Mouse (Mus musculus): ENCODE data around the gene Kif14. TPM values are rescaled to one million over a fixed set of nuclear protein-coding genes. Genes with fewer than 3 reads are reported as not detected.
A peak's percentile ranks its signal among the peaks of the same experiment; 100 is the strongest.

The Kif14 gene
- polyA plus RNA-seq, 2 experiments: 5.1 to 6.2 TPM

- H3K9ac ChIP-seq (ENCODE audit: low read depth, low read length, severe bottlenecking): no peak overlapping the region
- 28% methylated on average over 9 of the region's 9 CpGs for WGBS
- no peak overlapping the region; the same call in 1 of the 2 replicates for H3K4me2 ChIP-seq (replicated peaks; ENCODE audit: low read depth, low read length, severe bottlenecking)
- no peaks in the 10 kb centered on the region for H3K27me3 ChIP-seq (ENCODE audit: control insufficient read depth, insufficient read depth, low read length)
- H3K27ac ChIP-seq (replicated peaks; ENCODE audit: low read depth, low read length): no peak overlapping the region
- no peaks in the 10 kb centered on the region for H3K9me3 ChIP-seq (ENCODE audit: control insufficient read depth, low read length)
- H3K36me3 ChIP-seq (ENCODE audit: control insufficient read depth, insufficient read depth, low read length): no peaks in the 10 kb centered on the region
- peak; percentile 81 for DNase-seq (ENCODE audit: low spot score)
- no peak overlapping the region for H3K4me3 ChIP-seq (replicated peaks; ENCODE audit: low read length)
- peak; percentile 77 for ATAC-seq (ENCODE audit: low FRiP score, low read depth)
- no peak for TF ChIP-seq POLR2A (IDR thresholded peaks at IDR 0.05; ENCODE audit: borderline replicate concordance, extremely low read depth, insufficient read depth, insufficient read length)
- 0 out of 2 replicates have a peak, but pooled peaks cover 6% of the 10 kb centered on the region for H3K4me1 ChIP-seq (ENCODE audit: control insufficient read depth, insufficient read depth, low read length)
Observed at GRCm38 (mm10) chr1:136540407-136540895, 74.3 kb downstream of the Kif14 start.

GRCm38 (mm10) chr1:136541618-136542376, 75.7 kb downstream of the Kif14 start:
- ATAC-seq (ENCODE audit: low FRiP score, low read depth): no peak
- Histone ChIP-seq H3K4me2 (replicated peaks; ENCODE audit: low read depth, low read length, severe bottlenecking) (no peak overlapping the region), H3K27ac (replicated peaks; ENCODE audit: low read depth, low read length) (no peak overlapping the region), H3K4me1 (ENCODE audit: control insufficient read depth, insufficient read depth, low read length) (0 out of 2 replicates have a peak, but pooled peaks cover 6% of the 10 kb centered on the region), H3K4me3 (replicated peaks; ENCODE audit: low read length) (no peak overlapping the region), H3K27me3 (ENCODE audit: control insufficient read depth, insufficient read depth, low read length) (no peaks in the 10 kb centered on the region), H3K9ac (ENCODE audit: low read depth, low read length, severe bottlenecking) (no peak overlapping the region), H3K9me3 (ENCODE audit: control insufficient read depth, low read length) (no peaks in the 10 kb centered on the region), H3K36me3 (ENCODE audit: control insufficient read depth, insufficient read depth, low read length) (no peaks in the 10 kb centered on the region)
- WGBS: 58% methylated on average over 12 of the region's 12 CpGs
- no peak for TF ChIP-seq POLR2A (IDR thresholded peaks at IDR 0.05; ENCODE audit: borderline replicate concordance, extremely low read depth, insufficient read depth, insufficient read length)
- DNase-seq (ENCODE audit: low spot score): no peak

GRCm38 (mm10) chr1:136543920-136544319, 77.8 kb downstream of the Kif14 start:
- no peaks in the 10 kb centered on the region for H3K27me3 ChIP-seq (ENCODE audit: control insufficient read depth, insufficient read depth, low read length)
- no peak for ATAC-seq (ENCODE audit: low FRiP score, low read depth)
- no peak for TF ChIP-seq POLR2A (IDR thresholded peaks at IDR 0.05; ENCODE audit: borderline replicate concordance, extremely low read depth, insufficient read depth, insufficient read length)
- no peak overlapping the region for H3K27ac ChIP-seq (replicated peaks; ENCODE audit: low read depth, low read length)
- H3K36me3 ChIP-seq (ENCODE audit: control insufficient read depth, insufficient read depth, low read length): no peaks in the 10 kb centered on the region
- H3K9me3 ChIP-seq (ENCODE audit: control insufficient read depth, low read length): no peaks in the 10 kb centered on the region
- DNase-seq (ENCODE audit: low spot score): no peak
- WGBS: 56% methylated on average over 7 of the region's 7 CpGs
- H3K9ac ChIP-seq (ENCODE audit: low read depth, low read length, severe bottlenecking): no peak overlapping the region
- H3K4me1 ChIP-seq (ENCODE audit: control insufficient read depth, insufficient read depth, low read length): 0 out of 2 replicates have a peak, but pooled peaks cover 6% of the 10 kb centered on the region
- no peak overlapping the region for H3K4me2 ChIP-seq (replicated peaks; ENCODE audit: low read depth, low read length, severe bottlenecking)
- no peak overlapping the region for H3K4me3 ChIP-seq (replicated peaks; ENCODE audit: low read length)

GRCm38 (mm10) chr1:136547068-136547467, 80.9 kb downstream of the Kif14 start:
- DNase-seq (ENCODE audit: low spot score) (no peak), ATAC-seq (ENCODE audit: low FRiP score, low read depth) (no peak)
- no peak for TF ChIP-seq POLR2A (IDR thresholded peaks at IDR 0.05; ENCODE audit: borderline replicate concordance, extremely low read depth, insufficient read depth, insufficient read length)
- no peaks in the 10 kb centered on the region for H3K27me3 ChIP-seq (ENCODE audit: control insufficient read depth, insufficient read depth, low read length)
- no peak overlapping the region for H3K27ac ChIP-seq (replicated peaks; ENCODE audit: low read depth, low read length)
- no peak overlapping the region for H3K4me3 ChIP-seq (replicated peaks; ENCODE audit: low read length)
- H3K9ac ChIP-seq (ENCODE audit: low read depth, low read length, severe bottlenecking): no peak overlapping the region
- no peaks in the 10 kb centered on the region for H3K9me3 ChIP-seq (ENCODE audit: control insufficient read depth, low read length)
- H3K36me3 ChIP-seq (ENCODE audit: control insufficient read depth, insufficient read depth, low read length): no peaks in the 10 kb centered on the region
- no peak overlapping the region for H3K4me2 ChIP-seq (replicated peaks; ENCODE audit: low read depth, low read length, severe bottlenecking)
- no peaks in the 10 kb centered on the region for H3K4me1 ChIP-seq (ENCODE audit: control insufficient read depth, insufficient read depth, low read length)
- WGBS: 93% methylated on average over 2 of the region's 2 CpGs

- Histone ChIP-seq H3K4me1 (ENCODE audit: control insufficient read depth, insufficient read depth, low read length) (peaks cover 4% of the 10 kb centered on the region; the same call in 1 of the 2 replicates), H3K36me3 (ENCODE audit: control insufficient read depth, insufficient read depth, low read length) (no peaks in the 10 kb centered on the region), H3K9ac (ENCODE audit: low read depth, low read length, severe bottlenecking) (no peak overlapping the region), H3K27ac (replicated peaks; ENCODE audit: low read depth, low read length) (no peak overlapping the region), H3K4me2 (replicated peaks; ENCODE audit: low read depth, low read length, severe bottlenecking) (no peak overlapping the region), H3K4me3 (replicated peaks; ENCODE audit: low read length) (no peak overlapping the region), H3K9me3 (ENCODE audit: control insufficient read depth, low read length) (no peaks in the 10 kb centered on the region), H3K27me3 (ENCODE audit: control insufficient read depth, insufficient read depth, low read length) (no peaks in the 10 kb centered on the region)
- 95% methylated on average over 6 of the region's 6 CpGs for WGBS
- DNase-seq (ENCODE audit: low spot score) (no peak), ATAC-seq (ENCODE audit: low FRiP score, low read depth) (no peak)
- no peak for TF ChIP-seq POLR2A (IDR thresholded peaks at IDR 0.05; ENCODE audit: borderline replicate concordance, extremely low read depth, insufficient read depth, insufficient read length)
Observed at GRCm38 (mm10) chr1:136550285-136550684, 84.1 kb downstream of the Kif14 start.
